Mouse (Mus musculus) heart, adult 2 months (tissue): ENCODE data around the gene S100b.

Experiments
- CTCF ChIP-seq: fragments of 200-600 bp; IDR thresholded peaks from 2 replicates; pipeline ENCODE4 v1.8.1; 2022; ENCODE audit warnings: antibody characterized with exemption, mild to moderate bottlenecking, moderate library complexity
- EP300 ChIP-seq: fragments of 200-500 bp; IDR thresholded peaks from 2 replicates; pipeline ENCODE4 v1.6.1; 2011; ENCODE audit warnings: low read depth, low read length, control low read depth; ENCODE audit not compliant: insufficient read depth

DNA sequence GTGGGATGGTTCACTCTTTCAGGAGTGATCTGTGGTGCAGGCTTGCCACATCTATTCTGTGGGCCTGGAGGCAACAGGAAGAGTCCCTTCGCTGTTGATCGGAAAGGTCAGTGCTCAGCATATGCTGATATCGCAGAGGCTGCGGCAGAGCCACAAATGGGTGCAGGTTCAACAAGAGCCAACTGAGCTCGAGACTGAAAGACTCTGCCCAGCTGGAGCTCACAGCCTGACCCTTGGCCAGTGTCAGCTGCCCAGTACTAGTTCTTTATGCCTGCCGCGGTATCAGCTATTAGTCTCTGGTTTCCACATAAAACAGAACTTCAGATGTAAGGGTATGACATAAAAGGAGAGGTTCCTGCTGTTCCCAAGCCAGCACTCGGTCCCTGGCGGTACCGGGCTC lies 21.6 kb downstream of the S100b start:
- TF ChIP-seq EP300 (no peak), CTCF (no peak)
